Mouse (Mus musculus): ENCODE measurements around the gene Aldh1l1. TPM values are rescaled to one million over a fixed set of nuclear protein-coding genes. Genes with fewer than 3 reads are reported as not detected.

Aldh1l1 gene
- polyA plus RNA-seq, 1 experiment from 2014 or later, result 7.8 TPM

DNA sequence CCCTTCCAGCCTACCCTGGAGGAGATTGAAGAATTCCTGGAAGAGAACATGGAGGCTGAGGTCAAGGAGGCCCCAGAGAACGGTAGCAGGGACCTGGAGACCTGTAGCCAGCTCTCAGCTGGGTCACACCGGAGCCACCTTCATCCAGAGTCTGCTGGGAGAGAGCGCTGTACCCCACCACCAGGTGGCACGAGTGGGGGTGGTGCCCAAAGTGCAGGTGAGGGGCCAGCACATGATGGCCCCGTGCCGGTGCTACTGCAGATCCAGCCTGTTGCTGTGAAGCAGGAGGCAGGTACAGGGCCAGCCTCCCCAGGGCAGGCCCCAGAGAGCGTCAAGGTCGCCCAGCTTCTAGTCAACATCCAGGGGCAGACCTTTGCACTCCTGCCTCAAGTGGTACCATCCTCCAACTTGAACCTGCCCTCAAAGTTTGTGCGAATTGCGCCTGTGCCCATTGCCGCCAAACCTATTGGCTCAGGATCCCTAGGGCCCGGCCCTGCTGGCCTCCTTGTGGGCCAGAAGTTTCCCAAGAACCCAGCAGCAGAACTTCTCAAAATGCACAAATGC lies 19.3 kb upstream of the Aldh1l1 start:
- DNase-seq (ENCODE audit: low spot score) (no peak), ATAC-seq (replicated peaks; ENCODE audit: low FRiP score, low TSS enrichment, low read depth) (no peak)
- WGBS, result 87% methylated on average over 12 of the region's 12 CpGs
- Histone ChIP-seq H3K9me3 (ENCODE audit: control insufficient read depth, low read length) (no peaks in the 10 kb centered on the region), H3K36me3 (ENCODE audit: control insufficient read depth, insufficient read depth, low read length) (no peaks in the 10 kb centered on the region), H3K27ac (ENCODE audit: low read depth) (no peak overlapping the region), H3K27me3 (replicated peaks; ENCODE audit: control insufficient read depth, insufficient read depth, low read length) (peaks cover under 1% of the 10 kb centered on the region; the same call in 1 of the 2 replicates), H3K4me2 (ENCODE audit: low read length) (no peak overlapping the region), H3K4me1 (replicated peaks; ENCODE audit: control insufficient read depth, insufficient read depth, low read length) (peaks cover 8% of the 10 kb centered on the region; the same call in 1 of the 2 replicates), H3K9ac (ENCODE audit: low read length) (no peak overlapping the region), H3K4me3 (ENCODE audit: low read depth, low read length) (no peak overlapping the region)

DNA sequence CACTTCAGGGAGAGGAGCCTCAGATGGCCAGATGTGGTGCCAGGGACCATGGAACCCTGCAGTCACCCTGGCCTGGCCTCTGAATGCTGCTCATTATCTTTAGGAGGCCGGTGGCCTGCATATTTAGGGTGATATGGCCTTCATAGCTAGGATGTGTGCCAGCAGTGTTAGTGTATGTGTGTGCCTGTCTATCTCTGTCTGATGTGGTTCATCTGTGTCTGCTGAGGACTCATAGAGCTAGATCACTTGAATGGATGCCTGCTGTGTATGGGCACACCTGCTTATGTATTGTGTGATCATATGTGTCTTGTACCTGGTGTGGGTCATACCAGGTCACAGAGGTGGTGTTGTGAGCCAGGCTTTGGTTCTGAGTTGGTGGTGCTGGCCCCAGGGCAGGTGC lies 18.0 kb upstream of the Aldh1l1 start:
- peaks cover 5% of the 10 kb centered on the region; the same call in 1 of the 2 replicates for H3K4me1 ChIP-seq (replicated peaks; ENCODE audit: control insufficient read depth, insufficient read depth, low read length)
- no peak overlapping the region for H3K27ac ChIP-seq (ENCODE audit: low read depth)
- H3K36me3 ChIP-seq (ENCODE audit: control insufficient read depth, insufficient read depth, low read length), result no peaks in the 10 kb centered on the region
- H3K27me3 ChIP-seq (replicated peaks; ENCODE audit: control insufficient read depth, insufficient read depth, low read length), result no peaks in the 10 kb centered on the region
- no peak overlapping the region for H3K9ac ChIP-seq (ENCODE audit: low read length)
- DNase-seq (ENCODE audit: low spot score), result no peak
- no peaks in the 10 kb centered on the region for H3K9me3 ChIP-seq (ENCODE audit: control insufficient read depth, low read length)
- 74% methylated on average over 1 of the region's 1 CpGs for WGBS
- ATAC-seq (replicated peaks; ENCODE audit: low FRiP score, low TSS enrichment, low read depth), result no peak
- H3K4me3 ChIP-seq (ENCODE audit: low read depth, low read length), result no peak overlapping the region
- H3K4me2 ChIP-seq (ENCODE audit: low read length), result no peak overlapping the region

DNA sequence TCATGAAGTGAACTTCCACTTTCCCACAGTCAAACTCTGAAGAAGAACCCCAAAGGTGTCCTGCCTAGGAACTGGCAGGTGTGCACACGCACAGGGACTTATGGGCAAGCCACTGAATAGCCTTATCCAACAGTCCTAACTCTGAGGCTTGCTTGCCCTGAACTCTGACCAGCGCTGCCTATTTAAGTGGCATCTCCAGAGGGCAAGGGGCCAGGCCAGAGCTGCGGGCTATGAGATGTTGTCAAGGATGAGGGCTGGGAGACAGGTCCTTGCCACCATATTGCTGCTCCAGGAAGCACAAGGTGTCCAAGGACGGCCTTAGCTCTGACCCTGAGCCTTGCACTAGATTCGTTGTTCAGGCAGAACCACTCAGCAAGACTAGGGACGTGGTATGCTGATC lies 17.2 kb upstream of the Aldh1l1 start:
- 88% methylated on average over 6 of the region's 6 CpGs for WGBS
- Histone ChIP-seq H3K4me2 (ENCODE audit: low read length) (no peak overlapping the region), H3K9ac (ENCODE audit: low read length) (no peak overlapping the region), H3K4me3 (ENCODE audit: low read depth, low read length) (no peak overlapping the region), H3K27me3 (replicated peaks; ENCODE audit: control insufficient read depth, insufficient read depth, low read length) (no peaks in the 10 kb centered on the region), H3K9me3 (ENCODE audit: control insufficient read depth, low read length) (no peaks in the 10 kb centered on the region), H3K4me1 (replicated peaks; ENCODE audit: control insufficient read depth, insufficient read depth, low read length) (no peaks in the 10 kb centered on the region), H3K36me3 (ENCODE audit: control insufficient read depth, insufficient read depth, low read length) (no peaks in the 10 kb centered on the region), H3K27ac (ENCODE audit: low read depth) (no peak overlapping the region)
- no peak for ATAC-seq (replicated peaks; ENCODE audit: low FRiP score, low TSS enrichment, low read depth)
- DNase-seq (ENCODE audit: low spot score), result no peak

DNA sequence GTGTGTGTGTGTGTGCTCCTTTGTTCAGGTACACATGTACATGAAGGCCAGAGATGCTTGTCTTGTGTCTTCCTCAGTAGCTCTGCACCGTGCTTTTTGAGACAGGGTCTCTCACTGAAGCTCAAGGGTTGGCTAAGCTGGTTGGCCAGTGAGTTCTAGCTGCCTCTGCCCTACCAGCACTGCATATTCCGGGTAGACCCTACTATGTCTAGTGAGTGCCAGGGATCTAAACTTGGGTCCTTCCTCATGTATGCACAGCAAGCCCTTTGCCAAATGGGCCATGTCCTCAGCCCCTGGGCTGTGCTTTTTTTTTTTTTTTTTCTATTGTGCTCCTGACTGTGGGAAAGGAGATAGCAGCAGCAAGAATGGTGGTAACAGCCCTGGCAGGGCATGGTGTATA lies 16.0 kb upstream of the Aldh1l1 start:
- Histone ChIP-seq H3K4me2 (ENCODE audit: low read length) (no peak overlapping the region), H3K36me3 (ENCODE audit: control insufficient read depth, insufficient read depth, low read length) (no peaks in the 10 kb centered on the region), H3K9me3 (ENCODE audit: control insufficient read depth, low read length) (no peaks in the 10 kb centered on the region), H3K4me3 (ENCODE audit: low read depth, low read length) (no peak overlapping the region), H3K27ac (ENCODE audit: low read depth) (no peak overlapping the region), H3K27me3 (replicated peaks; ENCODE audit: control insufficient read depth, insufficient read depth, low read length) (no peaks in the 10 kb centered on the region), H3K9ac (ENCODE audit: low read length) (no peak overlapping the region), H3K4me1 (replicated peaks; ENCODE audit: control insufficient read depth, insufficient read depth, low read length) (no peaks in the 10 kb centered on the region)
- ATAC-seq (replicated peaks; ENCODE audit: low FRiP score, low TSS enrichment, low read depth) (no peak), DNase-seq (ENCODE audit: low spot score) (no peak)
- WGBS, result 92% methylated on average over 2 of the region's 2 CpGs

DNA sequence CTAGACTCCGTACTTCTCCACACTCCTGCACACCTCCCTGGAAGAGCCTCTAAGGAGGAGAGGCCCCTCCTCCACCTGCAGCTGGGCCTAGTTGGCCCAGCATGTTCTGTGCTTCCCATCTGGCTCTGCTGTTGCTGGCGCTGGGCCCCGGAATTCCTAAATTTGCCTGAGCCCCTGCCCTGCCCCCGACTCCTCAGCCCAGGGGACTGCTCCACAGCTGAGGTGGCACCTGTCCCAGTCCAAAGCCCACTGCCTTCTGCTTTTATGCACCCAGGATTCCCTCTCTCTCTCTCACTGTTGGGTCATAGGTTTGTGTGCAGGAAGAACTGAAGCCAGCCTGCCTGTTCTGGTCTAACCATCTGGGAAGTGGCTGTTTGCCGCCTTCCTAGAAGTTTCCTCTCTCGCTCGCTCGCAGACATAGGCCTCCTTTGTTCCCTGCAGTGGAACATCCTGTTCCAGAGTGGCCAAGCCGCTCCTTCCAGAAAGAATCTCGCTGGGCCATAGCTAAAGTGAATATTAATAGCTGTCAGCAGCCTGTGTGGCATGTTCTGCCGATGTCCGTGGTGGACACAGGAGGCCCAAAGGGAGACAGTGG lies 15.2 kb upstream of the Aldh1l1 start:
- no peak for ATAC-seq (replicated peaks; ENCODE audit: low FRiP score, low TSS enrichment, low read depth)
- H3K4me2 ChIP-seq (ENCODE audit: low read length), result no peak overlapping the region
- no peaks in the 10 kb centered on the region for H3K36me3 ChIP-seq (ENCODE audit: control insufficient read depth, insufficient read depth, low read length)
- WGBS, result 64% methylated on average over 12 of the region's 12 CpGs
- DNase-seq (ENCODE audit: low spot score), result no peak
- H3K4me1 ChIP-seq (replicated peaks; ENCODE audit: control insufficient read depth, insufficient read depth, low read length), result no peaks in the 10 kb centered on the region
- no peak overlapping the region for H3K4me3 ChIP-seq (ENCODE audit: low read depth, low read length)
- H3K27ac ChIP-seq (ENCODE audit: low read depth), result no peak overlapping the region
- H3K9me3 ChIP-seq (ENCODE audit: control insufficient read depth, low read length), result no peaks in the 10 kb centered on the region
- no peaks in the 10 kb centered on the region for H3K27me3 ChIP-seq (replicated peaks; ENCODE audit: control insufficient read depth, insufficient read depth, low read length)
- no peak overlapping the region for H3K9ac ChIP-seq (ENCODE audit: low read length)

DNA sequence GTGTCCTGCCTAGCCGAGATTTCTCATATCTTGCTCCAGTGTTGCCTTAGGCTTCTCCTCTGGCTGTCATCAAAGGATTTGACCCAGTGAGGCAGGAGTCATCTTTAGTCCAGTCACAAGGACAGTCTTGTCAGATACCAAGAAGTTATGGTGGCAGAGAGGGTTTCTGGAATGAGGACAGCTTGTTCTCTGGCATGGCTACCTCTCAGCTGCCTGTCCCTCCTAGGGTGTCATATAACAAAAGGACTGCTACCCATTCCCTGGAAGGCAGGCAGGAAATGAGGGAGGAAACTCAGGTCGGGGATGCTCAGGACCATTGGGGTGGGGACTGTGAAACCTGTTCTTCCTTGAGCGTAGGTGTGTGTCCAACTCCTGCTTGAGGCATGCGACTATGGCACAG lies 14.1 kb upstream of the Aldh1l1 start:
- DNase-seq (ENCODE audit: low spot score) (no peak), ATAC-seq (replicated peaks; ENCODE audit: low FRiP score, low TSS enrichment, low read depth) (no peak)
- no peaks in the 10 kb centered on the region for H3K36me3 ChIP-seq (ENCODE audit: control insufficient read depth, insufficient read depth, low read length)
- no peaks in the 10 kb centered on the region for H3K4me1 ChIP-seq (replicated peaks; ENCODE audit: control insufficient read depth, insufficient read depth, low read length)
- H3K27me3 ChIP-seq (replicated peaks; ENCODE audit: control insufficient read depth, insufficient read depth, low read length), result no peaks in the 10 kb centered on the region
- 69% methylated on average over 4 of the region's 4 CpGs for WGBS
- H3K9me3 ChIP-seq (ENCODE audit: control insufficient read depth, low read length), result no peaks in the 10 kb centered on the region
- H3K27ac ChIP-seq (ENCODE audit: low read depth), result no peak overlapping the region
- H3K4me2 ChIP-seq (ENCODE audit: low read length), result no peak overlapping the region
- H3K9ac ChIP-seq (ENCODE audit: low read length), result no peak overlapping the region
- no peak overlapping the region for H3K4me3 ChIP-seq (ENCODE audit: low read depth, low read length)

DNA sequence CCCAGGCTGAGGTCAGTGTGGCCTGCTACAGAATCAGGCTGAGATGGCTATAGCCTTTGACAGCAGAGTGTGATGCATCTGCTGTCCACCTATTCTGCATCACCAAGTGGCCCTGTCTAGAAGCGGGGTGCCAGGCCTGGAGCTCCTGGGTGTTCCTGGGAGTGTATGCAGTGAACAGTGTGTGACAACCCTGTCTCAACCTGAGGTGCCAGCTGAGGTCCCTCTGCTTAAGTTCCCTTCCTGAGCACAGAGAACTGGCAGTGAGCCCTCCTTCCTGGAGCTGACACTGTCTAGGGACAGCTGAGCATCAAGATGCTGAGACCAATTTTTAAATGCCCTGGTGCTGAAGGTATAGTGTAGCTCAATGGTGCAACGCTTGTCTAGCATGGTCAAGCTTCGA lies 13.5 kb upstream of the Aldh1l1 start:
- ATAC-seq (replicated peaks; ENCODE audit: low FRiP score, low TSS enrichment, low read depth) (no peak), DNase-seq (ENCODE audit: low spot score) (no peak)
- Histone ChIP-seq H3K4me2 (ENCODE audit: low read length) (no peak overlapping the region), H3K9ac (ENCODE audit: low read length) (no peak overlapping the region), H3K4me3 (ENCODE audit: low read depth, low read length) (no peak overlapping the region), H3K36me3 (ENCODE audit: control insufficient read depth, insufficient read depth, low read length) (no peaks in the 10 kb centered on the region), H3K27me3 (replicated peaks; ENCODE audit: control insufficient read depth, insufficient read depth, low read length) (no peaks in the 10 kb centered on the region), H3K4me1 (replicated peaks; ENCODE audit: control insufficient read depth, insufficient read depth, low read length) (no peaks in the 10 kb centered on the region), H3K9me3 (ENCODE audit: control insufficient read depth, low read length) (no peaks in the 10 kb centered on the region), H3K27ac (ENCODE audit: low read depth) (no peak overlapping the region)
- 86% methylated on average over 3 of the region's 3 CpGs for WGBS

DNA sequence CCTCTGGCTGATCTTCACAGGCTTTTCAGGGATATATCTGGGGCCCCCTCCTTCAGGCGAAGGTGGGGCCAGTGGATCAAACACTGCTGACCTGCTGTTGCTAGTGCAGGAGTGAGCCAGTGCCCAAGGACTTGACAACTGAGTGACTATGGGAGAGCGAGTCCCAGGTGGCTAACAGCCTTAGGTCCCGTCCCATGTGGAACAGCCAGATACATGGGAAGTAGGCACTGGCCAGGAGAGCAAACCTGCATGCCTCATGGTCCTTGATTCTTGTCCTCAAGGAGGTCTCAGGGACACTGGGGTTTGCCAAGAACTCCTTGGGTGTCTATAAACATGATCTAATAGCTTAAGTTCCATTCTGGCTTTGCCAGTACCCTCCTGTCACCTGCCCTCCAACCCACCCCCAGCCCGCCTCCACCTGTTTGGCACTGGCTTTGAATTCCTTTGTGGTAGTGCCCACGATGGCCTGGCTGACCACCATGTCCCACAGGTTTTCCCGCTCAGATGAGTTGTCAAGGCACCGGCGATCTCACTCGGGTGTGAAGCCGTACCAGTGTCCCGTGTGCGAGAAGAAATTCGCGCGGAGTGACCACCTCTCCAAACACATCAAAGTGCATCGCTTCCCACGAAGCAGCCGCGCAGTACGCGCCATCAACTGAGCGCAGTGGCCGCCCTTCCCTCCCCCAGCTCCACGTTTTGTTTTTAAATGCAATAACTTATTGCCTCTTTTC lies 12.4 kb upstream of the Aldh1l1 start:
- H3K4me2 ChIP-seq (ENCODE audit: low read length), result no peak overlapping the region
- no peak for DNase-seq (ENCODE audit: low spot score)
- no peak overlapping the region for H3K9ac ChIP-seq (ENCODE audit: low read length)
- no peaks in the 10 kb centered on the region for H3K4me1 ChIP-seq (replicated peaks; ENCODE audit: control insufficient read depth, insufficient read depth, low read length)
- 92% methylated on average over 24 of the region's 24 CpGs for WGBS
- H3K27me3 ChIP-seq (replicated peaks; ENCODE audit: control insufficient read depth, insufficient read depth, low read length), result no peaks in the 10 kb centered on the region
- H3K36me3 ChIP-seq (ENCODE audit: control insufficient read depth, insufficient read depth, low read length), result no peaks in the 10 kb centered on the region
- ATAC-seq (replicated peaks; ENCODE audit: low FRiP score, low TSS enrichment, low read depth), result no peak
- no peak overlapping the region for H3K4me3 ChIP-seq (ENCODE audit: low read depth, low read length)
- no peaks in the 10 kb centered on the region for H3K9me3 ChIP-seq (ENCODE audit: control insufficient read depth, low read length)
- no peak overlapping the region for H3K27ac ChIP-seq (ENCODE audit: low read depth)

DNA sequence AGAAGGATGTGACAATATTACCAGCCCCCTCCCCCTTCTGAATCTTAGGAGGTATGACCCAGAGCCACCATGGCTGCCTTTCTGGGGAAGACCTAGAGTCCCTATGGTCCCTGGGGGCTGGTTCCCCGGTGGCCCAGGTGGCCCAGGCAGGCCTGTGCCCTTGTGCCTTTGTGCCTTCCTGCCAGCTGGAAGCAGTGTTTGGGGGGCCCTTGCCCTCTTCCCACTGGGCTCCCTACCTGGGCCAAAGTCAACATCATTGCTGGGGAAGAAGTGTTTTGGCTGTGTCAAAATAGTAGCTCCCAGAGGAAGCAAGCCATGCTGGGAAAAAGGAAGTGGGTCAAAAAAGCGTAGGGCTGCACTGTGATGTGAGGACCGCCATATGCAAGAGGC lies 11.9 kb upstream of the Aldh1l1 start:
- DNase-seq (ENCODE audit: low spot score), result no peak
- no peaks in the 10 kb centered on the region for H3K27me3 ChIP-seq (replicated peaks; ENCODE audit: control insufficient read depth, insufficient read depth, low read length)
- no peaks in the 10 kb centered on the region for H3K4me1 ChIP-seq (replicated peaks; ENCODE audit: control insufficient read depth, insufficient read depth, low read length)
- WGBS, result 87% methylated on average over 3 of the region's 3 CpGs
- H3K9ac ChIP-seq (ENCODE audit: low read length), result no peak overlapping the region
- no peak for ATAC-seq (replicated peaks; ENCODE audit: low FRiP score, low TSS enrichment, low read depth)
- no peak overlapping the region for H3K27ac ChIP-seq (ENCODE audit: low read depth)
- H3K36me3 ChIP-seq (ENCODE audit: control insufficient read depth, insufficient read depth, low read length), result no peaks in the 10 kb centered on the region
- no peak overlapping the region for H3K4me3 ChIP-seq (ENCODE audit: low read depth, low read length)
- no peak overlapping the region for H3K4me2 ChIP-seq (ENCODE audit: low read length)
- no peaks in the 10 kb centered on the region for H3K9me3 ChIP-seq (ENCODE audit: control insufficient read depth, low read length)

Data from intestine, embryonic 14.5 days (tissue).